25 mouse cellular contexts compared by ENCODE assay signal in genomic region chr17:86518604-86519003, GRCm38 (mm10). TPM values are rescaled to one million over a fixed set of nuclear protein-coding genes. Genes with fewer than 3 reads are reported as not detected.
DNase-seq lines count a peak whose midpoint lies in the region; ATAC-seq and TF ChIP-seq lines count a peak whose summit lies in the region.
"Had no signal": no experiment of that assay in that cellular context is flagged by ENCODE, and none has a peak within 500 bp of the region (broad histone marks: within the 10 kb centered on the region; RNA-seq: fewer than 3 reads in every experiment).

No protein-coding gene starts in this region.

- DNase-seq in gastrocnemius, adult 2 months, result no peak
- DNase-seq in gastrocnemius, adult 8-10 months (ENCODE audit: low spot score in 2 of 2), result no peak
- no peak for DNase-seq in layer of hippocampus, adult 2 months (ENCODE audit: low spot score in 2 of 2)
- DNase-seq in layer of hippocampus, adult 9-10 months (ENCODE audit: low spot score), result no peak
- peak; percentile 32 for DNase-seq in lung, postnatal 10 days
- no peak for DNase-seq in lung, adult 2 months
- no peak for DNase-seq in cerebellum, adult 9-10 months
- DNase-seq in hindbrain, embryonic 11.5 days (ENCODE audit: low spot score), result no peak
- DNase-seq: adrenal gland, postnatal 14 days; B cell, adult 2 months; cerebellum, adult 11-12 months; cerebellum, adult 9-11 months; cerebellum, postnatal 36 days; forebrain, postnatal 0 days; gastrocnemius, postnatal 36 days; heart, adult 11 months; heart, postnatal 10 days had no signal

- intact Hi-C loops in gastrocnemius, adult 2 months (cut with DNase I), result no loop called here

- H3K4me3 ChIP-seq in gastrocnemius, adult 2 months, result no peak overlapping the region
- H3K4me3 ChIP-seq in layer of hippocampus, adult 2 months, result no peak overlapping the region
- no peak overlapping the region for H3K4me3 ChIP-seq in lung, adult 2 months (replicated peaks; ENCODE audit: extremely low read depth, low read depth, low read length)
- no peak overlapping the region for H3K4me3 ChIP-seq in hindbrain, embryonic 11.5 days (ENCODE audit: low read depth, low read length)
- H3K4me3 ChIP-seq: embryonic facial prominence, embryonic 13.5 days; forebrain, embryonic 12.5 days; heart, embryonic 10.5 days had no signal

- TF ChIP-seq POLR2A in lung, adult 2 months (IDR thresholded peaks at IDR 0.05; ENCODE audit: borderline replicate concordance, extremely low read depth, low read depth, low read length), result no peak

- no peak for ATAC-seq in hindbrain, embryonic 11.5 days (ENCODE audit: low FRiP score)
- ATAC-seq: activated CD4-positive, CD25-positive, alpha-beta regulatory T cell, adult 4 months; CD4-positive, CD25-positive, alpha-beta regulatory T cell, adult 4 months had no signal

- TF ChIP-seq CTCF in gastrocnemius, adult 2 months (IDR thresholded peaks at IDR 0.05), result no peak; the same call in 1 of the 2 replicates
- TF ChIP-seq CTCF in layer of hippocampus, adult 2 months (conservative IDR thresholded peaks at IDR 0.05), result peak; percentile 57
- no peak for TF ChIP-seq CTCF in lung, adult 2 months (IDR thresholded peaks at IDR 0.05; ENCODE audit: insufficient read depth, low read length)

- H3K9me3 ChIP-seq in hindbrain, embryonic 11.5 days (ENCODE audit: control insufficient read depth, low read length), result no peaks in the 10 kb centered on the region
- H3K9me3 ChIP-seq: embryonic facial prominence, embryonic 13.5 days; forebrain, embryonic 12.5 days; heart, embryonic 10.5 days had no signal

- WGBS in lung, adult 2 months, result 85% methylated on average over 7 of the region's 7 CpGs
- WGBS in hindbrain, embryonic 11.5 days, result 87% methylated on average over 7 of the region's 7 CpGs

- H3K4me1 ChIP-seq in lung, adult 2 months (ENCODE audit: control insufficient read depth, insufficient read depth, low read length), result peaks cover 20% of the 10 kb centered on the region
- H3K4me1 ChIP-seq in hindbrain, embryonic 11.5 days (replicated peaks; ENCODE audit: control insufficient read depth, insufficient read depth, low read length), result no peaks in the 10 kb centered on the region
- H3K4me1 ChIP-seq: forebrain, embryonic 12.5 days had no signal

- peak overlapping the region; percentile 8; the same call in 1 of the 2 replicates for H3K27ac ChIP-seq in gastrocnemius, adult 2 months
- H3K27ac ChIP-seq in layer of hippocampus, adult 2 months, result no peak overlapping the region
- H3K27ac ChIP-seq in hindbrain, embryonic 11.5 days (ENCODE audit: low read depth, low read length), result no peak overlapping the region
- H3K27ac ChIP-seq: embryonic facial prominence, embryonic 13.5 days; forebrain, embryonic 12.5 days; heart, embryonic 10.5 days; hindbrain, embryonic 14.5 days had no signal

- no peak overlapping the region for H3K4me2 ChIP-seq in hindbrain, embryonic 11.5 days (replicated peaks; ENCODE audit: low read depth, low read length)
- H3K4me2 ChIP-seq: embryonic facial prominence, embryonic 13.5 days; forebrain, embryonic 12.5 days; hindbrain, embryonic 14.5 days had no signal

- no peak overlapping the region for H3K9ac ChIP-seq in hindbrain, embryonic 11.5 days (ENCODE audit: low read depth, low read length)
- H3K9ac ChIP-seq: embryonic facial prominence, embryonic 13.5 days; forebrain, embryonic 12.5 days; forebrain, postnatal 0 days; hindbrain, embryonic 14.5 days had no signal

- no peaks in the 10 kb centered on the region for H3K27me3 ChIP-seq in hindbrain, embryonic 11.5 days (ENCODE audit: control insufficient read depth, insufficient read depth, low read length)
- H3K27me3 ChIP-seq: embryonic facial prominence, embryonic 13.5 days; forebrain, embryonic 12.5 days had no signal

- H3K36me3 ChIP-seq in hindbrain, embryonic 11.5 days (ENCODE audit: control insufficient read depth, insufficient read depth, low read length), result no peaks in the 10 kb centered on the region
- H3K36me3 ChIP-seq: embryonic facial prominence, embryonic 13.5 days; forebrain, embryonic 12.5 days had no signal

RNA-seq across cellular contexts. Expression of gene Gm10309, which starts 13.6 kb away (rescaled TPM):
- total RNA-seq in gastrocnemius, adult 2 months (2021), result under 1 TPM; 0.13 to 0.22 TPM
- total RNA-seq in gastrocnemius, adult 8-10 months (2022), result under 1 TPM in 1 of 4 experiments, not detected in 3; 0.24 TPM
- total RNA-seq in layer of hippocampus, adult 2 months (2021), result not detected
- 0.30 and 0.37 TPM in 2 replicates for polyA plus RNA-seq in lung, adult 2 months (2012; rRNA removed)
- 0.25 TPM in 1 of 2 replicates, not detected in the other for polyA plus RNA-seq in hindbrain, embryonic 11.5 days (2014; fragmentation: Nextera tagmentation; extraction: Ambion mirVana)
- total RNA-seq: adrenal gland, postnatal 14 days; ES-E14; forebrain, postnatal 0 days; gastrocnemius, postnatal 36 days; heart, postnatal 10 days; hematopoietic stem cell, adult 5-6 weeks had no signal
